Mouse (Mus musculus) midbrain, embryonic 11.5 days (tissue): ENCODE results near the gene Col2a1. TPM values are rescaled to one million over a fixed set of nuclear protein-coding genes. Genes with fewer than 3 reads are reported as not detected.

Source experiments
- ATAC-seq: fragments of 200-750 bp; cut with Nextera tagmentation; 2 replicates; pipeline ENCODE4 v1.8.0; 2017; ENCODE audit warnings: moderate TSS enrichment, moderate library complexity; ENCODE audit not compliant: low FRiP score
- DNase-seq: peaks from one replicate; pipeline ENCODE4 v3.0.0; 2015; ENCODE audit warnings: low spot score; ENCODE audit errors: missing footprints
- H3K27ac ChIP-seq: fragments of 300-500 bp; sonication (generic); 2 replicates; pipeline ENCODE4 v1.5.1; 2014; ENCODE audit warnings: low read depth, low read length
- H3K27me3 ChIP-seq: fragments of 300-500 bp; sonication (generic); 2 replicates; pipeline ENCODE4 v1.6.1; 2014; ENCODE audit warnings: mild to moderate bottlenecking, low read length, moderate library complexity, mixed read lengths; ENCODE audit not compliant: control insufficient read depth, insufficient read depth
- H3K36me3 ChIP-seq: fragments of 300-500 bp; sonication (generic); 2 replicates; pipeline ENCODE4 v1.6.1; 2014; ENCODE audit warnings: mild to moderate bottlenecking, low read length, moderate library complexity, mixed read lengths; ENCODE audit not compliant: control insufficient read depth, insufficient read depth
- H3K4me1 ChIP-seq: fragments of 300-500 bp; sonication (generic); 2 replicates; pipeline ENCODE4 v1.6.1; 2014; ENCODE audit warnings: low read length; ENCODE audit not compliant: control insufficient read depth, insufficient read depth
- H3K4me2 ChIP-seq: fragments of 300-500 bp; sonication (generic); 2 replicates; pipeline ENCODE4 v1.6.1; 2014; ENCODE audit warnings: mild to moderate bottlenecking, moderate library complexity
- H3K4me3 ChIP-seq: fragments of 300-500 bp; sonication (generic); 2 replicates; pipeline ENCODE4 v1.5.1; 2014; ENCODE audit warnings: low read depth, low read length
- H3K9ac ChIP-seq: fragments of 300-500 bp; sonication (generic); 2 replicates; pipeline ENCODE4 v1.6.1; 2014; ENCODE audit warnings: low read length
- H3K9me3 ChIP-seq: fragments of 300-500 bp; sonication (generic); 2 replicates; pipeline ENCODE4 v1.6.1; 2016; ENCODE audit warnings: low read length; ENCODE audit not compliant: control insufficient read depth
- WGBS: fragments of 180-500 bp; shearing (Covaris S2); extraction: QIAGEN DNeasy Blood & Tissue Kit; methylation state at CpG from one replicate; pipeline ENCODE4 v1.1.7; 2014; 5-methylcytosine and 5-hydroxymethylcytosine counted together
- polyA plus RNA-seq: library from polyadenylated mRNA; unstranded; fragments of >200 nt; fragmentation: Nextera tagmentation; extraction: Ambion mirVana; gene quantifications from 2 replicates; pipeline ENCODE4 v1.2.1, GENCODE M21; 2014

Gene Col2a1
- polyA plus RNA-seq, result 94.5 and 94.6 TPM in 2 replicates

DNA sequence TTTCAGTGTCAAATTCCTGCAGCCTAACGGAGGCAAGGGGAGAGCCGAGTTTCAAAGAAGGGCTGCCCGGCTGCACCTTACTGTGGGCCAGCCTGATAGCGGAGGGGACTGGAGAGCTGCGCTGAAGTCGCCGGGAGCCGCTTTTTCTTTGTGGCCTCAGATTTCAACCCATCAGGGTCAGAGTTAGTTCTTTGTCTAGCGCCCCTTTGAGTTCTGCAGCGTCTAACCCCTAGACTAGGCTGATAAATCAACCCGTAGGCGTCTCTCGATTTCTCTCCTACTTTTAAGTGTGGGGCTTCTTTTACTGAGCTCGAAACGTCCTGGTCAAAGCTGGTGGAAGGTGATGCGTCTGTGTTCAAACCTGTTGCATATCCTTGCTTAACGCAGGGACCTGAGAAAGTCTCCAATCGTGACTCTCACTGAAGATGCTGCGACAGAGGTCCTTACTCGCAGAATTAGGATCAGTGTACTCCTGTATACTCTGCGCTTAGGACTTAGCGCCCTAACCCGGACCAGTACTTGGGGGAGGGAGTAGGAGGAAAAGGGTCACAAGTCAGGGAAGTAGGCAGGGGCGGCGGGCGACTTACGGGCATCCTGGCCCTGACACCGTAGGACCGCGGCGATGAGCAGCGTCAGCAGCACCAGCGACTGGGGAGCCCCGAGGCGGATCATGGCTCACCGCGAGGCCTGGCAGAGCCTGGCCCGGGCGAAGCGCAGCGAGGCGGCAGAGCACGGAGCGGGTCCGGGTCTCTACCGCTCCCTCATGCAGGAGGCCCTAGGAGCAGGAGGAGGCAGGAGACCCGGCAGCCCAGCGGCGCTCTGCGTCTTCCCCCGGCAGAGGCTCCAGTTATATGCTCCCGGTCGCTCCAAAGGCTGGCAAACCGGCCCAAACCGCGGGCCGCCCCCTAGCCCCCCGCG, at the start of gene Col2a1:
Col2a1 (minus strand) TSS at position 874 of the 918 bp plus-strand sequence.
- Histone ChIP-seq H3K27ac (peak within 1 kb of the TSS; percentile 91), H3K9me3 (no peaks in the 10 kb centered on the region), H3K27me3 (no peaks in the 10 kb centered on the region), H3K4me2 (peak within 1 kb of the TSS; percentile 91), H3K36me3 (no peaks in the 10 kb centered on the region), H3K9ac (peak within 1 kb of the TSS; percentile 89), H3K4me1 (peaks cover 43% of the 10 kb centered on the region), H3K4me3 (peak within 1 kb of the TSS; percentile 58)
- peak; percentile 60 for ATAC-seq
- DNase-seq, result no peak
- under 1% methylated on average over 56 of the region's 59 CpGs for WGBS

DNA sequence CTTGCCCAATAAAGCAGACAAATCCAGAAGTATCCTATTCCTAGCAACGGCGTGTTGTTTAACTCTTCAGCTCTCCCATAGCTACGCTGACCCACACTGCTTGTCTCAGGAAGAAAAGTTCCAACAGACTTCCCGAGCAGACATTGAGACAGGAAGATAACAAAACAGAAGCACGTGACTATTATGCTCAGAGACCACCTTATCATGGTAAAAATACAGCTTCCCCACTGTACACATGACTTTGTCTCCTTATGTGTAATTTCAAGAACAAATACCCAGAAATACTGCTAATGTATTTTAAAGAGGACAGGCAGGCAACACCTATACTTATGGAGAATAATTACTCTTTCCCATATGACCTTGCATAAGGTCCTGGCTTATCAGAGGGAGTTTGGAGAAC, 47.2 kb upstream of the Col2a1 start:
- Histone ChIP-seq H3K9me3 (no peaks in the 10 kb centered on the region), H3K4me3 (no peak overlapping the region), H3K36me3 (peaks cover 14% of the 10 kb centered on the region), H3K4me1 (no peaks in the 10 kb centered on the region), H3K9ac (no peak overlapping the region), H3K4me2 (no peak overlapping the region), H3K27me3 (no peaks in the 10 kb centered on the region), H3K27ac (no peak overlapping the region)
- DNase-seq, result no peak
- ATAC-seq, result no peak
- 96% methylated on average over 5 of the region's 5 CpGs for WGBS

DNA sequence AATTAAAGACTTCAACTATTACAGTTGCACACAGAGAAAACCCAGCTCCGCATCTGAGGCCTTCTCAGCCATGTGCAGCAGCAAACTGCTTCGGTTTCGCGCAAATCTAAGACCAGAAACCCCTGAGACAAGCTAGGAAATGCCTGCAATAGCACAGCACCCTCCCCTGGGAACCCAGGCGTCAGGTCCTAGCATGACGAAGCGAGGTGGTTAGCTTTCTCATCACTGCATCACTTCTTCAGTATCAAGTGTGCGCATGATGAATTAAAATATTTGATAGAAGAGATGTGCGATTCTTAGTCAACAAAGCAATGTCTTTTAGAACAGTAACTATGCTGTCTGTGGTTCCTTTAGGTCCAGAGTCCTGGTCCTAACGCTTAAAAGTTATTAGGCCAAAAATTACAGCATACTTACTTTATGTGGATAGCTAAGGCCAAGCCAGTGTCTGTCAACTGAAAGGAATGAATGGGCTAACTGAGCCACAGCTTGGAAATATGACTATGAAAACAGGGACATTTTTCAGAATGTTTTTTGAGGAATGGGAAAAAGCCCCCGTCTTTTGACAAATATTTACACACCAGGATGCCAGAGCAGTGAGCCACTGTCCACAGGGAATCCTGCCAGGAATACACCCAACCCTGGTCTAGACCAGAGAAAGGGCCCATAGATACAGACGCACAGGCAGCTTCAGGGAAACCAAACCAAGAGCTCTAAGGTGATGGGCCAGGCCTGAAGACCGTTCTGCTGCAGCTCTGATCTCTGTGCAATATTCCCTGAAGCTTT, 44.6 kb upstream of the Col2a1 start:
- 95% methylated on average over 13 of the region's 13 CpGs for WGBS
- Histone ChIP-seq H3K4me3 (no peak overlapping the region), H3K4me1 (no peaks in the 10 kb centered on the region), H3K9ac (no peak overlapping the region), H3K4me2 (no peak overlapping the region), H3K9me3 (no peaks in the 10 kb centered on the region), H3K36me3 (peaks cover 30% of the 10 kb centered on the region), H3K27me3 (no peaks in the 10 kb centered on the region), H3K27ac (no peak overlapping the region)
- ATAC-seq, result no peak
- no peak for DNase-seq

DNA sequence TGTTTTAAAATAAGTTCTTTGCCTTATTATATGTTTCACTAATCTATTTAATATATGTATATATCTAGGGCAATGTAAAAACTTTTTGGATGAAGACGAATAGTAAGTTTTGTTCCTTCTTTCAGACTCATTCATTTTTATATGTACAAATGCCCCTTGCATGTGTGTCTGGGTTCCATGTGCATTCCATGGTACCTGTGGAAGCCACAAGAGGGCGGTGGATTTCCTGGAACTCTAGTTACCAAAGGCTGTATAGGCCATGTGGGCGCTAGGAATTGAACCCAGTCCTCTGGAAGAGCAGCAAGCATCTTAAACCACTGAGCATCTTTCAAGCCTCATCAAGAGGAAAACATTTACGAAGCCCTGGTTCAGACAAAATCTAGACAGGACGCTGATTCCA, 39.9 kb upstream of the Col2a1 start:
- Histone ChIP-seq H3K36me3 (peaks cover 39% of the 10 kb centered on the region), H3K27ac (no peak overlapping the region), H3K27me3 (no peaks in the 10 kb centered on the region), H3K4me3 (no peak overlapping the region), H3K9ac (no peak overlapping the region), H3K9me3 (no peaks in the 10 kb centered on the region), H3K4me1 (no peaks in the 10 kb centered on the region), H3K4me2 (no peak overlapping the region)
- WGBS, result 92% methylated on average over 5 of the region's 5 CpGs
- no peak for DNase-seq
- no peak for ATAC-seq

DNA sequence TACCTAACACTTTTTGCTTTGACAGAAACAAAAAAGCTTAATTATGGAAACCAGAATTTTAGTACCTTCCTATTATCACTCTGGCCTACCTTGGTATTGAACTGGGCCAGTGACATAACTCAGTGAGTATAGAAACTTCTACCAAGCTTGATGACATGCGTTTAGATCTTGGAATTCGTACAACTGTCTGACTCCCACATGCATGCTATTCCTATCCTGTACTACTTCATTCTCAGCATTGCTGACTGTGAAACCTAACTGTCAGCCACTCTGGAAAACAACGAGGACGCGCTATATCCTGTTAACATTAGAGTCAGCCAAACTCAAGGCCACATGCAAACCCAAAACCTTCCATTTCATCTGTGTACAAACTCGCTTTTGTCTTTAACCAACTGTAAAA, 39.5 kb upstream of the Col2a1 start:
- Histone ChIP-seq H3K4me1 (no peaks in the 10 kb centered on the region), H3K4me3 (no peak overlapping the region), H3K9me3 (no peaks in the 10 kb centered on the region), H3K4me2 (no peak overlapping the region), H3K36me3 (peaks cover 39% of the 10 kb centered on the region), H3K27ac (no peak overlapping the region), H3K9ac (no peak overlapping the region), H3K27me3 (no peaks in the 10 kb centered on the region)
- 96% methylated on average over 6 of the region's 6 CpGs for WGBS
- DNase-seq, result no peak
- no peak for ATAC-seq

DNA sequence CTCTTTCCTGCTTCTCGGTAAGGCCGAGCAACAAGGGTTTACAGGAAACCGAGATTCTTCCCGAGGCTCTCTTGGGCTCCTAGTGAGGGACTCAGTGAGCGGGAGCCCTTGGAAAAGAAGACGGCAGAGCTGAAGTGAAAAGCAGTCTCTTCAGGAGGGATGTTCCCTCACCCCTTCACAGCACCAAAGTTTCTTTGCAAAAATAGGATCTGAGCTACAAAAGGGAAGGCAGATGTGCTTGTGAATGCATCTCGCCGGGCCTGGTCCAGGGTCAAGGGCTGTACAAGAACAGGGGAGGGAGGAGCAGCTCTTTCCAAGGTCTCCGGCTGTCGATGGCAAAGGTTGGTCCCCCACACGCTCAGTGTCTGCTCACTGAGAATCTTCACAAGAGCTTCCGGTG, 38.0 kb upstream of the Col2a1 start:
- no peak for DNase-seq
- Histone ChIP-seq H3K36me3 (peaks cover 35% of the 10 kb centered on the region), H3K9me3 (no peaks in the 10 kb centered on the region), H3K27ac (no peak overlapping the region), H3K9ac (no peak overlapping the region), H3K4me3 (no peak overlapping the region), H3K4me2 (no peak overlapping the region), H3K27me3 (no peaks in the 10 kb centered on the region), H3K4me1 (no peaks in the 10 kb centered on the region)
- 86% methylated on average over 12 of the region's 12 CpGs for WGBS
- no peak for ATAC-seq

DNA sequence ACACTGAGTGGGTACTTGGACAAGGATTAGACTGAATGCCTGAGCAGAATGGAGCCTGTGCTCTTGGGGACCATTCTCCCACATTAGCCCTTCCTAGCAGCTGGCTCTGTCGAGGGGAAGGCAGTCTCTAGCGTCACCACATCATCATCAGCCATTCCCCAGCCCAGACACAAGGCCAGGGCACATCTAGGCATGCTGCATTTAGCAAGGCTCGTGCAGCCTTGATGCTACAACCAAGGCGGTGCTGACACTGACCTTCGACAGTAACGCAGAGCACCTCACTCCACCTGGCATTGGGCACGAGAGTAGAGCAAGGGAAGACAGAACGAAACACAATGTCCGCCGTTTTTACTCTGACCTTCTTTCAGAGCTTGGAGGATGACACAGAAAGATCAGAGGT, 35.2 kb upstream of the Col2a1 start:
- H3K36me3 ChIP-seq, result peaks cover 17% of the 10 kb centered on the region
- no peak overlapping the region for H3K4me2 ChIP-seq
- H3K9ac ChIP-seq, result no peak overlapping the region
- WGBS, result 93% methylated on average over 10 of the region's 10 CpGs
- DNase-seq (peak; percentile 59), ATAC-seq (no peak)
- 0 out of 2 replicates have a peak, but pooled peaks cover 2% of the 10 kb centered on the region for H3K4me1 ChIP-seq
- no peaks in the 10 kb centered on the region for H3K9me3 ChIP-seq
- no peaks in the 10 kb centered on the region for H3K27me3 ChIP-seq
- no peak overlapping the region for H3K4me3 ChIP-seq
- H3K27ac ChIP-seq, result no peak overlapping the region

DNA sequence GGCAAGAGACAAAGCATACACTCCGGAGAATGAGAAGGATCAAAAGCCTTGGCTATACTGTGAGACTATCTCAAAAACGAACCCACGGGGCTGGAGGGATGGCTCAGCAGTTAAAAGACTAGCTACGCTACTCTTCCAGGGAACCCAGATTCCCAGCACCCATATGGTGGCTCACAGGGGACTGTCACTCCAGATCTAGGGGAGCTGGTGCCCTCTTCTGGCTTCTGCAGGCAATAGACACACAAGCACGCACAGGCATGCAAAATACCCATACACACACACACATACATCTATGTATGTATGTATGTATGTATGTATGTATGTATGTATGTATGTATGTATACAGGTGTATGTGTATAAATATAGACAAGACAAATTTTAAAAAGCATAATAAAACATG, 32.1 kb upstream of the Col2a1 start:
- peaks cover 5% of the 10 kb centered on the region; the same call in 1 of the 2 replicates for H3K36me3 ChIP-seq
- 94% methylated on average over 5 of the region's 5 CpGs for WGBS

More for the DNA sequence above, 32.1 kb upstream of the Col2a1 start:
- Histone ChIP-seq H3K4me2 (no peak overlapping the region), H3K9ac (no peak overlapping the region), H3K4me3 (no peak overlapping the region), H3K4me1 (0 out of 2 replicates have a peak, but pooled peaks cover 2% of the 10 kb centered on the region), H3K27me3 (no peaks in the 10 kb centered on the region), H3K27ac (no peak overlapping the region), H3K9me3 (no peaks in the 10 kb centered on the region)
- ATAC-seq (no peak), DNase-seq (no peak)
